Mouse (Mus musculus): Measurements from ENCODE around the gene Krt23. TPM values are rescaled to one million over a fixed set of nuclear protein-coding genes. Genes with fewer than 3 reads are reported as not detected.

The Krt23 gene
- 0.29 TPM for polyA plus RNA-seq (2014; fragmentation: Illumina TruSeq; extraction: RNeasy Lipid Tissue Mini Kit (QIAGEN cat#74804))

DNA sequence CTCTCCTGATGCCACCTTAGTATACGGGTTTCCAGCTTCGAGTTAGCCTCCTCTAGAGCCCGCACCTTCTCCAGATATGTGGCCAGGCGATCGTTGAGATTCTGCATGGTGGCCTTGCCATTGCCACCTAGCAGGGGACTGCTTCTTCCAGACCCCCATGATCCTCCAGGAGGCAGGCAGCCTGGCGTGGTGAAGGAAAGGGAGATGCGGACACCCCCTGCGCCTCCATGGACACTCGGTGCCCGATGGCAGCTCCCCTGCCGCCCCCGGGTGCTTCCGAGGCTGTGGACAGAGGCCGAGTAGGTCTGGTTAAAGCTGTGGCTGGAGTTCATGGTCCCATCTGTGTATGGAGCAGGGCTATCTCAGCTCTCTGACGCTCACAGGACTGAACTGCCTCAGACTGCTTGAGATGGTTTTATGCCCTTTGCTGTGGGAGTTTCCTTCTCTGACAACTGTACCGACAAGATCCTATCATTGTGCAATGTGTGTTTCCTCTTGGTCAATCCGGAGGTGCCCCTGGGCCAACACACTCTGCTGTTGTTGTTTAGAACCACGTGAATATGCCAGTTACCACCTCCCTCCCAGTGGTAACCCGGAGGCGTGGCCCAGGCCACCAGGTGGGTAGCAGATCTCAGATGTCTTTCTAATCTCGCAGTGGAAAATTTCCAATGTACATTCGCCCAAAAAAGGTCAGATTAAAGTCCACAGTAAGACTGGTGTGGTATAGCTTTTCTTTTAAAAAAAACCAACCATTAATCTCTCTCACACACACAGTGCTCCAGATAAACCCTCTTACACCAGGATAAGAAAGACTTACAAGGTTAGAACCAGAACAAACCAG lies at the start of gene Krt23:
Krt23 (minus strand) TSS at position 405 of the 841 bp plus-strand sequence.

DNA sequence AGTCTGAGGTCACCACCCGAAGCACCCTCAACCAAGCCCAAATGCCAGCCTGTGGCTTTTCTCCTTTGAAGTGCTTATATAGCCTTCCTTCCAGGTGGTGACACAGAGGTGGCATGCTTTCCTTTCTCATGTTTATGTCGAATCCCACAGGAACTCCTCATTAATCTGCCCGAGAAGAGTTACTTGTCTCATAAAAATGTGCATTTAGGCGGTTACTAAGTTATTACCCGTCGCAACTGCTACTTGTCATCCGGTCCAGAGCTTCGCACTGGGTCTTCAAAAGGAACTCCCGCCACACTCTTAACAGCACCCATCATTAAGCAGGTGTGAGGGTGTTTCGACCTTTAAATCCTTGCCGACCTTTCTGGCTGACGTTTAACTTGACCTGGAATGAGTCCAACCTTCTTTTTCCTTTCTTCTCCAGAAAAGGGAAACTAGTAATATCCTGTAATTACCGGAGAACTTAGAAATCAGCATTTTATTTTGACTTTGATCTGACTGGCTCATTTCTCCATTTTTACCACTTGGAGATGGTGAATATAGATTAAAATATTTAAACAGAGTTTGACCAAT lies 28.4 kb upstream of the Krt23 start, which contains the start of gene Krt39:
Krt39 (minus strand) TSS at position 51 of the 573 bp plus-strand sequence.

DNA sequence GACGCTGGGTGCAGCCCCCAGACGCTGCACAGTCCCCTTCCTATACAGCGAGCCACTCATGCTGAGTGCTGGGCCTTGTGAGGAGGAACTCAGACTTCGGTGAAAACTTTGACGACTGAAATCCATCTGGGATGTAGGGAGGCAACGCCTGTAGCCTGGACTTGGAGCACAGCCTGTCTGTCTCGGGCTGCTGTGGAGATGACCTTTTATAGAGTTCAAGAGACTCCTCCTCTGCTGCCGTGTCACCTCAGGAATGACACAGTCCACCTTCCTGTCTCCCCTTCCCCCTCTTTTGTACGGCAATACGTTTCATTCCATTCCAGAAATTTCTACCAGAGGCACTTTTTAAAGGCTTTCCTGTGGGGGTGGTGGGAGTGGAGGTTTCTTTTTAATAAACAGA lies 55.0 kb downstream of the Krt23 start, which contains the start of gene Krt20:
Krt20 (minus strand) TSS at position 179 of the 400 bp plus-strand sequence.

Other genes with a start within 250 kb of the Krt23 start
- 0.46 TPM for gene Krt222, start 249.1 kb downstream of the Krt23 start, polyA plus RNA-seq (2014; fragmentation: Illumina TruSeq; extraction: RNeasy Lipid Tissue Mini Kit (QIAGEN cat#74804))
- not detected for gene Krt24, start 207.9 kb downstream of the Krt23 start, polyA plus RNA-seq (2014; fragmentation: Illumina TruSeq; extraction: RNeasy Lipid Tissue Mini Kit (QIAGEN cat#74804))
- not detected for gene Krt25, start 170.2 kb downstream of the Krt23 start, polyA plus RNA-seq (2014; fragmentation: Illumina TruSeq; extraction: RNeasy Lipid Tissue Mini Kit (QIAGEN cat#74804))
- not detected for gene Krt26, start 155.2 kb downstream of the Krt23 start, polyA plus RNA-seq (2014; fragmentation: Illumina TruSeq; extraction: RNeasy Lipid Tissue Mini Kit (QIAGEN cat#74804))
- not detected for gene Krt27, start 142.0 kb downstream of the Krt23 start, polyA plus RNA-seq (2014; fragmentation: Illumina TruSeq; extraction: RNeasy Lipid Tissue Mini Kit (QIAGEN cat#74804))
- gene Krt28, start 118.2 kb downstream of the Krt23 start, polyA plus RNA-seq (2014; fragmentation: Illumina TruSeq; extraction: RNeasy Lipid Tissue Mini Kit (QIAGEN cat#74804)), result not detected
- 13.0 TPM for gene Krt10, start 103.8 kb downstream of the Krt23 start, polyA plus RNA-seq (2014; fragmentation: Illumina TruSeq; extraction: RNeasy Lipid Tissue Mini Kit (QIAGEN cat#74804))
- not detected for gene Krt12, start 70.9 kb downstream of the Krt23 start, polyA plus RNA-seq (2014; fragmentation: Illumina TruSeq; extraction: RNeasy Lipid Tissue Mini Kit (QIAGEN cat#74804))
- 3.6 TPM for gene Krt20, start 55.0 kb downstream of the Krt23 start, polyA plus RNA-seq (2014; fragmentation: Illumina TruSeq; extraction: RNeasy Lipid Tissue Mini Kit (QIAGEN cat#74804))
- not detected for gene Krt39, start 28.2 kb upstream of the Krt23 start, polyA plus RNA-seq (2014; fragmentation: Illumina TruSeq; extraction: RNeasy Lipid Tissue Mini Kit (QIAGEN cat#74804))
- not detected for gene Krt40, start 50.0 kb upstream of the Krt23 start, polyA plus RNA-seq (2014; fragmentation: Illumina TruSeq; extraction: RNeasy Lipid Tissue Mini Kit (QIAGEN cat#74804))
- gene Krtap3-3, start 57.7 kb upstream of the Krt23 start, polyA plus RNA-seq (2014; fragmentation: Illumina TruSeq; extraction: RNeasy Lipid Tissue Mini Kit (QIAGEN cat#74804)), result not detected
- not detected for gene Krtap3-2, start 63.7 kb upstream of the Krt23 start, polyA plus RNA-seq (2014; fragmentation: Illumina TruSeq; extraction: RNeasy Lipid Tissue Mini Kit (QIAGEN cat#74804))
- not detected for gene Gm11939, start 66.3 kb upstream of the Krt23 start, polyA plus RNA-seq (2014; fragmentation: Illumina TruSeq; extraction: RNeasy Lipid Tissue Mini Kit (QIAGEN cat#74804))
- gene Krtap3-1, start 73.5 kb upstream of the Krt23 start, polyA plus RNA-seq (2014; fragmentation: Illumina TruSeq; extraction: RNeasy Lipid Tissue Mini Kit (QIAGEN cat#74804)), result not detected
- gene Krtap1-5, start 87.9 kb upstream of the Krt23 start, polyA plus RNA-seq (2014; fragmentation: Illumina TruSeq; extraction: RNeasy Lipid Tissue Mini Kit (QIAGEN cat#74804)), result not detected
- not detected for gene Krtap1-4, start 90.5 kb upstream of the Krt23 start, polyA plus RNA-seq (2014; fragmentation: Illumina TruSeq; extraction: RNeasy Lipid Tissue Mini Kit (QIAGEN cat#74804))
- gene Krtap1-3, start 98.2 kb upstream of the Krt23 start, polyA plus RNA-seq (2014; fragmentation: Illumina TruSeq; extraction: RNeasy Lipid Tissue Mini Kit (QIAGEN cat#74804)), result not detected
- not detected for gene Krtap9-3, start 105.0 kb upstream of the Krt23 start, polyA plus RNA-seq (2014; fragmentation: Illumina TruSeq; extraction: RNeasy Lipid Tissue Mini Kit (QIAGEN cat#74804))
- gene Gm11938, start 110.2 kb upstream of the Krt23 start, polyA plus RNA-seq (2014; fragmentation: Illumina TruSeq; extraction: RNeasy Lipid Tissue Mini Kit (QIAGEN cat#74804)), result not detected
- gene Gm11937, start 117.1 kb upstream of the Krt23 start, polyA plus RNA-seq (2014; fragmentation: Illumina TruSeq; extraction: RNeasy Lipid Tissue Mini Kit (QIAGEN cat#74804)), result not detected
- not detected for gene Krtap2-4, start 121.7 kb upstream of the Krt23 start, polyA plus RNA-seq (2014; fragmentation: Illumina TruSeq; extraction: RNeasy Lipid Tissue Mini Kit (QIAGEN cat#74804))
- gene Gm11562, start 127.3 kb upstream of the Krt23 start, polyA plus RNA-seq (2014; fragmentation: Illumina TruSeq; extraction: RNeasy Lipid Tissue Mini Kit (QIAGEN cat#74804)), result not detected
- not detected for gene Krtap4-1, start 135.1 kb upstream of the Krt23 start, polyA plus RNA-seq (2014; fragmentation: Illumina TruSeq; extraction: RNeasy Lipid Tissue Mini Kit (QIAGEN cat#74804))
- not detected for gene Krtap4-2, start 141.9 kb upstream of the Krt23 start, polyA plus RNA-seq (2014; fragmentation: Illumina TruSeq; extraction: RNeasy Lipid Tissue Mini Kit (QIAGEN cat#74804))
- gene Krtap4-7, start 151.0 kb upstream of the Krt23 start, polyA plus RNA-seq (2014; fragmentation: Illumina TruSeq; extraction: RNeasy Lipid Tissue Mini Kit (QIAGEN cat#74804)), result not detected
- gene Gm11555, start 157.1 kb upstream of the Krt23 start, polyA plus RNA-seq (2014; fragmentation: Illumina TruSeq; extraction: RNeasy Lipid Tissue Mini Kit (QIAGEN cat#74804)), result not detected
- not detected for gene Gm11563, start 165.8 kb upstream of the Krt23 start, polyA plus RNA-seq (2014; fragmentation: Illumina TruSeq; extraction: RNeasy Lipid Tissue Mini Kit (QIAGEN cat#74804))
- not detected for gene Krtap4-6, start 172.8 kb upstream of the Krt23 start, polyA plus RNA-seq (2014; fragmentation: Illumina TruSeq; extraction: RNeasy Lipid Tissue Mini Kit (QIAGEN cat#74804))
- gene Gm14190, start 197.6 kb upstream of the Krt23 start, polyA plus RNA-seq (2014; fragmentation: Illumina TruSeq; extraction: RNeasy Lipid Tissue Mini Kit (QIAGEN cat#74804)), result not detected
- not detected for gene Gm14180, start 241.2 kb upstream of the Krt23 start, polyA plus RNA-seq (2014; fragmentation: Illumina TruSeq; extraction: RNeasy Lipid Tissue Mini Kit (QIAGEN cat#74804))

Data from ovary, adult 10 weeks (tissue).